Mouse (Mus musculus) kidney, adult 9 months (tissue): ENCODE data around the gene Rnf34.

ENCODE experiments used
- DNase-seq: peaks from one replicate; pipeline ENCODE4 v3.0.0; 2022

The Rnf34 gene

DNA sequence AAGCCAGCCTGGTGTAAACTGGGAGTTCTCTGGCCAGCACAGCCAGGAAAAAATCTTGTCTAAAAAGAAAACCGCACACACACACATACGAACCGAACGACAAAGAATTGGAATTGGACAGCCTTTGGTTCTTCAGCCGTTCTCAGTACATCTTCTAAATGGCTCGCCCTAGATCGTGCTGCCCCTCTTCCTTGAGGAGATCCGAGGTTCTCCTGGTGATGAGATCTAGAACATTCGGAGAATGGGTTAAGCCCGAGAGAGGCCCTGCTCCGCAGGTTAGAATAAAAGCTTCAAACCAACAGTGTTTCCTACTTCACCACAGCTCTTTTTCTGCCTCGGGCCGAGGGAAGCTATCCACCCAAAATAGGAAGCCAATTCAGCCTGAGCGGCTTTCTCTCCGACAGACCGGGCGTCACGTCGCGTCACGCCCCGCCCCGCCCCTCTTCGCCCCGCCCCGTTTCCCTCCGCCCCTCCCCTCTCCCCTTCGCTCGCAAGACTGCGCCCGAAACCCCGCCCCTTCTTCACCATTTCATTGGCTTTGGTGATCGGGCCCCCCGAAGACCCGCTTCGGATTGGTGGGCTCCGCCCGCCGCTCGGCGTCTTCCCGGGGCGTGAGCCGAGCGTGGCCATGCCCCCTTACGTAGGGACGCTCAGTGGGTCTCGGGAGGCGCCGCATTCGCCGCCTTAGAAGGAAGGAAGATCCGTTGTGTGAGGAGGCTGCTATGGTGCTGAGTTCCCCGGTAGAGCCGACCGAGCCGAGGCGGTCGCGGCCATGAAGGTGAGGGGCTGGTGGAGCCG, at the start of gene Rnf34:
Gene Rnf34 (plus strand): TSS at position 528 of the 798 bp plus-strand sequence.
- DNase-seq: peak; percentile 98

DNA sequence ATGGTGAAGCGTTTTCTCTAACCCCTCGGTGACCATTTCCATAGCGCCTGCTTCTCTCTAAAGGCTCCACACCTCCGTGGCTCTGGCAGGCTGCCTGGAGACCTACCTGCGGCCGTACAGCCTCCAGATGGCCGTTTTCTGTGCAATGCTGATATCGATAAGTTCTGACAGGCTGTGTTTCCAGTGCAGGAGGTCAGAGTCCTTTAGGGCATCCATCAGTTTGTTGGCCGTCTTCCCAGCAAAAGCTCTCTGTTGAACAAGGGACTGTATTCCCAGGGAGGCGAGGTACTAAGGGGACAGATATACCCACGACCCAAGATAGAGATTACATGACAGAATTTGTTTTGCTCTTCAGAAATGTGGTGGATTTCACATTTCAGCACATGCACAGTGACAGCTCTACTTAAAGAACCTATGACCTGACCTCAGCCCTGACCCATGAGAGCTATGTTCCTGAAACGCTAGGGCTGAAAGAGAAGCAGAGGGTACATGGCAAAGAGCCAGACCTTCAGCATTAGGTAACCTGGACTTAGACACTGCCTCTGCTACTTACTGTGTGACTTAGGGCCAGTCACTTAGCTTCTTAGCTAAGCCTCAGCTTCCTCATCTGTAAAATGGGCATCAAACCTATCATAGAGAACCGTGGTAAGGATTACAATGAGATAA, 49.4 kb upstream of the Rnf34 start:
- peak; percentile 84 for DNase-seq

DNA sequence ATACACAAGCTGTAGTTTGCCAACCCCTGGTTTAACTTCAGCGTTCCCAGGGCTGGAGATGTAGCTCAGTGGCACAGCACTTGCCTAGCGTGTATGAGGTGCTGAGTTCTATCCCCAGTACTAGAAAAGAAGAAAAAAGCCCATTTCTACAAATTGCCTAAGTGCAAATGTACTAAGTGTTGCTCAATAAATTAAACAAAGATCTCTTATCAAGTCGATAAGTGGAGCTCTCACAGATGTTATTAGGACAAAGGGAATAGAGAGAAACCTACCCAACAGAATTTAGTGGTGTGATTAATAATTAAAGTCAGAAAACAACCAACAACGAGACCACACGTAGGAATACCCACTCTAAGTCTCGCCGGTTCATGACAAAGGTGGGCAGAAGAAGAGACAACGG, 48.2 kb upstream of the Rnf34 start:
- DNase-seq: no peak

DNA sequence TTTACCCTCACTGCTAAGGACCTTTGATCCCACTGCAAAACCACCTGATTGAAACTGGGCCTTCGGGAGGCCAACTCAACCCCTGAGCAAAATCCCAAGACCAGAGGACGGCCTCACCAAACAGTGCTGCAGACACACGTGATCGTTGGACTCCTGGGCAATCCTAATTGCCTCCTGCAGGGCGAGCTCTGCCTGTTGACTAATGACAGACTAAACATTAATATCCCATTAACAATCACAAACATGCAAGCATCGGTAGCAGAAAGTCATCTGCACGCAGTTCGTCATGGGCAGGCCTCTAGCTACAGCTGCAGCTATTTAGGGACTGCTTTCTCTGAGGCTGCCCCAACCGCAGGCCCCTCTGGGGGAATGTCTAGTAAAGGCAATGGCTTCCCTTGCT, 47.1 kb upstream of the Rnf34 start:
- DNase-seq: peak; percentile 91

DNA sequence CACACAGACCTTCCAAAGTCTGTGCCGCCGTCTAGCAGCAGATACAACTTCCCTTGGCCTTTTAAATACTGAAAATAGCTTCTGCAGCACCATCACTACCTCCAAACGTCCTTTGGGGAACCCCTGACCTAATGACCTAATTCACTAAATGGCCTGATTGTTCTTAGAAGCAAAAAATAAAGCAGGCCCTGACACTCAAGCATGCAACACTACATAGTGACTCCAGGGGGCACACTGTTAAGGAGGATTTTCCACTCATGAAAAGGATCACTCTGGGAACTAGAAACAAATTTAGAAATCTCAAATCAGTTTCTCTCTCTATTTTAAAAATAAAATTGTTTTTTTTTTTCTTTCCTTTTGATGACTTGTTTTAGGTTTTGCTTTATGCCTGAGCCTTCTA, 44.3 kb upstream of the Rnf34 start:
- no peak for DNase-seq

DNA sequence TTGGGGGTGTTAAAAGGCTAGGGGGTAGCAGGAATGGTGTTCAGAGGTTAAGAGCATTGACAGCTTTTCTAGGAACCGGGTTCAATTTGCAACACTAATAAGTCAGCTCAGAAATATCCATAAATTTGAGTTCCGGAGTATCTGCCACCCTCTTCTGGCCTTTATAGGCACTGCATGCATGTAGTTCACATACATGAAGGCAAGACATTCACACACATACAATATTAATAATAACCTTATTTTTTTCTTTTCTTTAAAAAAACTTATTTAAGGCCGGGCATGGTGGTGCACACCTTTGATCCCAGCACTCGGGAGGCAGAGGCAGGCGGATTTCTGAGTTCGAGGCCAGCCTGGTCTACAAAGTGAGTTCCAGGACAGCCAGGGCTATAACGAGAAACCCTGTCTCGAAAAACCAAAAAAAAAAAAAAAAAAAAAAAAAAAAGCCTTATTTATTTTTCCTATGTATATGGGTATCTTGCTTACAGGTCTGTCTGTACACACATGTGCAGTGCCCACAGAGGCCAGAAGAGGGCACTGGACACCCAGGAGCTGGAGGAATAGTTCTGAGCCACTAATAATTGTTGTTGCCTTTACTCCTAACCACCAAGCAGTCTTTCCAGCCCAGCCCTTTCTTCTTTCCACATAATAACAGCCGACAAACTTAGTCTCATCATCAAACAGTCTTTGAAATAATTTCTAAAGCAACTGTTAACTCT, 38.3 kb upstream of the Rnf34 start:
- peak; percentile 79 for DNase-seq

DNA sequence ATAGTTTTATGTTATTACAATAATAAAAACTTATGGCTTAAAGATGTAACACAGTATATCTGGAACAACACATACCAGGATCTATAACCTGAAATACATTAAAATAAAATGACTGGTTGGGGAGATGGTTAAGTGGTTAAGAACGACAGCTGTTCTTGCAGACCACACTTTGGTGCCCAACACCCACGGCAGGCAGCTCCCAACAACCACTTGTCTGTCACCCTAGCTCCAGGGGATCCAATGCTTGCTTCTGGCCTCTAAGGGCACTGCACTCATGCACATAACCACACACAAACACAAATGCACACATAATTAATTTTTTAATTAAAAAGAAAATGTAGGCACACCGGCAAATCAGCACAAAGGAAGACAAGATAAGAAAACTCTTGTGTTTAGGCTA, 37.1 kb upstream of the Rnf34 start:
- DNase-seq: no peak

DNA sequence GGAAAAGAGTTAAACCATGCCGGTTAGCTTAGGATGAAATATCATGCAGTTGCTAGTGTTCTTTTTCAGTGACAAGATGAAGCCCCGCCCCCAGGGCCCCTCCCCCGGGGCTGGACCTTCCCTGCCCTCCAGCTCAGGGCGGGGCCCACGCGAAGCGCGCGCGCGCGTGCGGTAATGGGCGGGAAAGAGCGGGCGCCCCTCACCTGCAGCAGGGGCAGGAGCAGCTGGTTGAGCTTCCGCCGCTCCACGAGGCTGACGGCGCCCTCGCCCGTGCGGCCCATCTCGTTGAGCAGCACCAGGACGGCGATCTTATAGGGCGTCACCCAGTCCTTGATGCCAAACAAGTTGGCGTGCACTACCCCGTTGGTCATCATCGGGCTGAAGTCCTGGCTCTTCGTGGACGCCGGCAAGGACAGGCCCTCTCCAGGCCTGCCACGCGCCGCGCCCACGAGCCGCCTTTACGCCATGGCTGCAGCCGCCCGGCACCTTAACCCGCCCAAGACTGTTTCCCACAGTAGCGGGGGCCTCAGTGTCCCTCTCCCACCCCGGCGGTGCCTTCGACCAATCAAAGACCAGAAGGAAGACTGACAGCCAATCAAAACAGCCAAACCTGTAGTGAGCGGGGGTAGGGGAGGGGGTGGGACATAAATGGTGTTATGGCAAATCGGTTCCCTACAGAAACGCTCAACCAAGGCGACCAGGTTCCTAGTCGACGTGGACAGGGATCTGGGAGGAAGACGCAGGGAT, 28.9 kb upstream of the Rnf34 start, which contains the start of gene Anapc5:
Gene Anapc5 (minus strand): TSS at position 563 of the 747 bp plus-strand sequence.
- peak; percentile 95 for DNase-seq

DNA sequence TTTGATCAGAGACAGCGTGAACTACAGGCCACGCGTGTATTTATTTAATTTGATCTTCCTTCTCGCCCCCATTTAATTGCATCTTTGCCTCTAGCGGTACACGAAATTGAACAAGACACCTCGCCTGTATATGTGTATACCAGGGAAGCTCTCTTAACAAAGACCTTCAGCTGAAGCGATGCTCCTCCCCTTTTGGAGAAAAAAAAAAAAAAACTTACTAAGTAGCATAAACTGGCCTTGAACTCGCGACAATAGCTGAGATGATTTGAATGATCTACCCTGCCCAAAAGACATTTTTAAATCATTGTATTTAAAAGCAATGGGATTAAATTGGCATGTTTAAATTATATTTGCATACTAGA, 28.3 kb upstream of the Rnf34 start:
- no peak for DNase-seq

DNA sequence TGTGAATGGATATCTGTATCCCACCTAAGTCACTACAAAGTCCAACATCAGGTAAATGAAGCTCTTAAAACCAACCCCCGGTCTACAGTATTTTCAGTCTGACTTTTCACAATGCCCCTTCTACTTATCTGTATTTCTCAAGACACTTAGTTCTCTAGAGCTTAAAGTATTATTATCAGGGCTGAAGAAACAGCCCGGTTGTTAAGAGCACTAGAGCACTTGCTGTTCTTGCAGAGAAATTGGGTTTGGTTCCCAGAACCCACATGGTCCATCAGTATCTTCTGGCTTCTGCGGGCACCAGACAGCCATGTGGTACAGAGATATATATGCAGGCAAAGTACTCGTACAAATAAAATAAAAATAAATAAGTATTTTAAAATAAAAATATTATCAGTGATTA, 27.4 kb upstream of the Rnf34 start:
- DNase-seq: no peak

DNA sequence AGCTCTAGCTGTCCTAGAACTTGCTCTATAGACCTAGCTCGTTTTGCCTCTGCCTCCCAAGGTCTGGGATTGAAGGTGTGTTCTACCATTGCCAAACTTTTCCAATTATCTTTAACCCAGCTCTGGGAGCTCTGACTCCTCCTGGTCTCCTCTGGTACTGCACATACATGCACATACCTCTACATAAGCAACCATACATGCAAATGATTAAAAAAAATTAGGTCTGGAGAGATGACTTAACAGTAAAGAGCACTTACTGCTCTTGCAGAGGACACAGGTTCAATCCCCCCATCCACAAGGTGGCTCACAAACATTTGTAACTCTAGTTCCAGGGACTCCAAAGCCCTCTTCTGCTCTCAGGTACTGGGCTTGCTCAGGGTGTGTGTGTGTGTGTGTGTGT, 25.9 kb upstream of the Rnf34 start:
- DNase-seq: no peak

DNA sequence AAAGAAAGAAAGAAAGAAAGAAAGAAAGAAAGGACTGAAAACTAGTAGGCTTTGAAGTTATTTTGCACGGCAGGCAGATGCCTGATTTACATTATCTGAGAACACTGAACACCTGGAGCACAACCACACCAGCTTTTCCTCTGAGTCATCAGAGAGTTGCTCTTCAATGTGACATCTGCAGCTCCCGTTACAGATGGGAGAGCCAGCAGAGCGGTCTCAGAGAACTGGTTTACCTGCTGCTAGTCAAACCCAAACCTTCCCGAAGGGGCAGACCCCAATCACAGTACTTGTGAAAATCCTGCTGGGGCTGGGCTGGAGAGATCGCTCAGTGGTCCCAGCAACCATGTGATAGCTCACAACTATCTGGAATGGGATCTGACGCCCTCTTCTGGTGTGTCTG, 25.4 kb upstream of the Rnf34 start:
- DNase-seq: no peak

DNA sequence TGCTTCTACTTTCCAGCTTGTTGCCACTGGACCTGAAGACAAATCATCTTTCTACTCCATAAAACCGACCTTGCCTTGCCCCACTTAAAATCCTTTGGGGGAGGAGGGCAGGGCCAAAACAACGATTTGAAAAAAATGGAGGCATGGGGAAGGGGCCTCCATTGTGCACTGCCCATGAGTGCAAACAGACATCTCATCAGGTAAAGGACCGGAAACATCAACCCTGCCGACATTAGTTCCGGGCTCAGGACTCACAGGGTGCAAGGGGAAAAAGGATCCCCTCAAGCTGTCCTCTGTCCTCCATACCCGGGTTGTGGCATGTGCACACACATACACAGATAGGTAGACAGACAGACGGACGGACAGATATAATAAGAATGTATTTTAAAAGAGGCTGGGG, 24.7 kb upstream of the Rnf34 start:
- DNase-seq: no peak

DNA sequence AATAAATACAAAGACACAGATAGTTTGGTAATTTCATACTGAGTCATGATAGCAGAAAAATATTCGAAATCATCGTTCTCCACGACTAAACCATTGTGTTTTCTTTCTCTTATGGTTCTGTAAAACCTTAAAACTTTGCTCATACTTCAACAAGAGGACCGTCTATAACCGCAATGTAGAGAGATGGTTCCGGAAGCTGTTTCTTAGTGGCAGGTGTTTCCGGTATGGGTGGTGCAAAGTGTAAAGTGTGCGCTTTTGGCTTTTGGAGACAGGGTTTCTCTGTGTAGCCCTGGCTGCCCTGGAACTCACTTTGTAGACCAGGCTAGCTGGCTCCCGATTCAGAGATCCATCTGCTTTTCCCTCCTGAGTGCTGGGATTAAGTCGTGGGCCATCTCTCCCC, 17.3 kb upstream of the Rnf34 start:
- no peak for DNase-seq

DNA sequence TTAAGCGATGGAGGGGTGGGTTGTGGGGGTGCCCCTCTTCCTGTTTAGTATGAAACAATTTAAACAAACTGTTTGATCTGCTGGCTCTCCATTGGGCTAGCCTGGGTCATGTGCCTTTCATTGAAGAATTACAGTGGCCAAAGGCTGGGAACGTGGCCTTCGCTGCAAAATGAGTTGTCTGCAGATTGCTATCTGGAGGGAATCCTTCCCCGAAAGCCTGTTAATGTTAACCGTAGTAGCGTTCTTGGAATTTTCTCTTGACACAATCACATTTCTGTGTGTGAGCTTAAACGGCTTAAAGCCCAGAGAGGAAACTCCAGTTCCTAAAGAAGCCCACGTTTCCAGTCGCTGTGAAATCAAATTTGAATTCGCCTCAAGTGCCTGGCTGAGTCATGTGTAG, 16.9 kb upstream of the Rnf34 start:
- no peak for DNase-seq

DNA sequence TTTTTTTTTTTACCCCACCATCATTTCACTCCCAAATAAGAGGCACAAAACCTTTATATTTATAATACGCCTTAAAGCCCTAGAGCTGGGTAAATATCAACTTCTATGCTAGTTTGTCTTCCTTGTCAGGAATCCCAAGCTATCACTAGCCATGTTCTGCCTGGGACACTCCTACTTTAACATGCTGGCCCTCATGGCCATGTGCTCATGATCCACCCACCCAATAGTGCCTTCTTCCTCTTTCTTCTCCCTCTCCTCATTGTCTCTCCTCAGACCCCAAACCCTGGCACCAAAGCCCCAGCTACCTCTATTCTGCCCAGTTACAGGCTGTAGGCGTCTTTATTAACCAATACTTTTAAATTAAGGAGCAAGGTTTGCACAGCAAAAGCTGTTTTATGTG, 8.7 kb upstream of the Rnf34 start:
- no peak for DNase-seq

DNA sequence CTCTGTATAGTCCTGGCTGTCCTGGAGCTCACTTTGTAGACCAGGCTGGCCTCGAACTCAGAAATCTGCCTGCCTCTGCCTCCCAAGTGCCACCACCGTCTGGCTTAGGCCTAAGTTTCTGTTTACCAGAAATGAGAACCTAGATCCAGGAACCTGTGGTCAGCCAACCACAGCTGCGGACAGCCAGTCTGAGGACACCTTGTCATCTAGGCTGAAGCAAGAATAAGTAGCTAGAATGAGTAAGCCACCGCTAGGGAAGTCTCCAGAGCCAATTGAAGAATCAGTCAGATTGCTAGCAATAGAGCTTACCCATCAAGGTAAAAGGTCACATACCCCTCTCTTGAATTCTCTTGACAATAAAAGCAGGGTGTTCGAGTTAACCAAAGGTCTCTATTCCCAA, 6.0 kb upstream of the Rnf34 start:
- no peak for DNase-seq

DNA sequence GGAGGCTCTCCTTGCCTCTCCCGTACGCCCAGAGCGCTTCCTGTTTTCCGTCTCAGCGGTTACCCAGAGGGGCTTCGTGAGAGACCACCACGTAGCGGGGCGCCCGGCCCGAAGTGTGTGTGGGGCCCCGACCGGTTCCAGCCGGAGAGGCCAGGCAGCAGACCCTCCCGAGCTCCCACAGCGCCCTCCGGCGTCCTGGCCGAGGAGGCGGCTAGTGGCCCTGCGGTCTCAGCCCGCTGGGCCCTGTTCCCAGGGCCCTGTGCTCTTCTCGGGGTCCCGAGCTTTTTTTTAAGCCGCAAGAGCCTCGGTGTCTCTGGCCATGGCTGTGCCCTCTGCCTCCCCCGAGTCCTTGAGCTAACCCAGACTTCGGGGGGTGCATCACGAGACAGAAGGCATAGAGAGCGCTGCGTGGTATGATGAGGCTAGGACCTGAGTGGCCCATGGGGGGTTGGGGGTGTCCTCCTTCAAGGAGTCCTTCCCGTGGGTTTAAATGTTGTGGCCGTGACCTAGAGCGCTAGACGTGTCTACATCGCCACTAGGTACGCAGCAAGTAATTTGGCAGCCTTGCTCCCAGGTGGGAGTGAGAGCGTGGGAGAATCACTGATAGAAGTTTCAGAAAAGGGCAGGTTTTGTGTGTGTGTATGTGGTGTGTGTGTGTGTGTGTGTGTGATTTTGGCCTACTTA, 613 bp downstream of the Rnf34 start:
- DNase-seq: no peak

DNA sequence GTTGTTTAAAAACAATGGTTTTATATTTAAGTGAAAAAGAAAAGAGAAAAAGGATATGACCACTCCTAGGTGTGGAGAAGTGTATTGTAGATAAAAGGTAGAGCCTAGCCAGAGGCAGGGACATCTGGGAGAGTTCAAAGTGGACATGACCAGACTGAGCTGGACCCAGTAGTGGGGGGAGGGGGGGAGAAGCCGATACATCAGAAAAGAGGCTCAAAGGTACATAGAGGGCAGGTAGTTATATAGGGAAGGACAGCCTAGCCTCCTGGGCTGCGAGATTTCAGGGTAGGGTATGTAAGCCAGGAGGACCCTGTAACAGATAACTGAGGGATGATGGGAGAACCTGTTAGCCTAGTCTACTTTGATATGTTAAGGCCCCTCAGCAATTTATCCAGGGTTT, 2.8 kb downstream of the Rnf34 start:
- DNase-seq: no peak

DNA sequence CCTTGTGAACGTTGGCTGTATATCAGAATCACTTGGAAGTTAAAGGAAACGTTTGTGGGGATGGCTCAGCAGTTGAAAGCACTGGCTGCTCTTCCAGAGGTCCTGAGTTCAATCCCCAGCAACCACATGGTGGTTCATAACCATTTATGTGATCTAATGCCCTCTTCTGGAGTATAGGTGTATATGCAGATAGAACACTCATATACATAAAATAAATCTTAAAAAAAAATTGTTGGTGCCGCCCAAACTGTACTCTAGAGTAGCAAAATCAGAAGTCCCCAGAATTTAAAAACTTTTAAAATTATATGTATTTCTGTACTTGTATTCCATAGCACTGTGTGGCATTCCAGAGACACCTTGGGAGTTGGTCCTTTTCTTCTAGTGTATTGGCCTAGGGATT, 6.0 kb downstream of the Rnf34 start:
- DNase-seq: no peak

DNA sequence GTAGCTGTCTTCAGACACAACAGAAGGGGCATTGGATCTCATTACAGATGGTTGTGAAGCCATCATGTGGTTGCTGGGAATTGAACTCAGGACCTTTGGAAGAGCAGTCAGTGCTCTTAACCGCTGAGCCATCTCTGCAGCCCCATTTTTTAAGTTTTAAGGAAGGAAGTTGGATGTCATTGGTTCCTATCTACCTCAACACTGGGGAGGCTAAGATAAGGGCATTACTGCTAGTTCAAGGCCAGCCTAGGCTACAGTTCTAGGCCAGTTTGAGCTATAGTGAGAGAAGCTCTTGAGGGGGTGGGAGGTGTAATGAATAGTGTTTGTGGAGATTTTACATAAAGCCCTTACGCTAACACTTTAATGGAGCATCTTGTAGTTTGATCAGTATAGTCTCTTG, 13.2 kb downstream of the Rnf34 start:
- no peak for DNase-seq

DNA sequence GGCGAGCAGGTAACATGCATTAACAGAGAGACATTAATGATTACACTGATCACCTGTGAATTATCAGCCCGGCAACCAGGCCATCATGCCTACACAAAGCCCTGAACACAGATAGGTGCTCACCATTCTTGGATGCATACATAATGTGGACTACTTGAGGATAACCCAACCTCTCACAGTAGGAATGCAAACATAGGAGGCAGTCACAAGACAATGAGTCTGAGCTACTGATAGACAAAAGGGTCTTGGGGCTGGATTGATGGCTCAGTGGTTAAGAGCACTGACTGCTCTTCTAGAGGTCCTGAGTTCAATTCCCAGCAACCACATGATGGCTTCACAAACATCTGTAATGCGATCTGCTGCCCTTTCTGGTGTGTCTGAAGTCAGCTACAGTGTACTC, 22.8 kb downstream of the Rnf34 start:
- DNase-seq: no peak

DNA sequence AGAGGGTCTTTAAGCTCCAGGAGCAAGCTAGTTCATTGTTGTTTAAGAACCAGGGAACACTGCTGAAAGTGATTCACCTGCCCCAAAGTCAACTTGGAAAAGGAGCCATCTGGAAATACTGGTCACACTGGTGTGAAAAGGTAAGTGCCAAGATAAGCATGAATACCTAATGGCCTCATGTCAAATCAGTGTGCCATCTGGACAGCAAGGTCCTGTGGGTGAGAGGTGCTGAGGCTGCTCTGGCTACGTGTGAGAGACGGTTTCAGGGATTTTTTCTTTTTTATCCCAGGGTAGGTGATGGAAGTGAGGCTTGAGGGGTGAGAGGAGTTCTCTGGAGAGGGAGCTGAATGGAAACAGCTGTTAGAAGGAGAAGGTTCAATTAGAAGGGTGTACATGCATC, 23.7 kb downstream of the Rnf34 start:
- no peak for DNase-seq
